Mouse (Mus musculus): ENCODE data around the gene Gm17584.
"Not testable (repeated sequence)": the region's sequence is repeated elsewhere in the genome, so short reads cannot be mapped to it uniquely, and the experiment has no call there.

Gene Gm17584

GRCm38 (mm10) chrX:124500263-124500662 lies at the start of gene Gm17584:
Gm17584 (plus strand) TSS chrX:124500563.
- H3K27me3 ChIP-seq (ENCODE audit: control insufficient read depth, insufficient read depth, low read length, poor library complexity, severe bottlenecking); DNase-seq (ENCODE audit: low read depth, low spot score): not testable (repeated sequence)

More at GRCm38 (mm10) chrX:124500263-124500662, at the start of gene Gm17584:
- not testable (repeated sequence) for H3K36me3 ChIP-seq (ENCODE audit: control insufficient read depth, insufficient read depth, low read length, poor library complexity, severe bottlenecking)

All from splenic B cell, adult 2 months (primary cell).